Comparison of ENCODE assay signal across 10 mouse cellular contexts in genomic region chr9:69671199-69671598, GRCm38 (mm10).
DNase-seq lines count a peak whose midpoint lies in the region; ATAC-seq and TF ChIP-seq lines count a peak whose summit lies in the region.
"Had no signal": no experiment of that assay in that cellular context is flagged by ENCODE, and none has a peak within 500 bp of the region (broad histone marks: within the 10 kb centered on the region; RNA-seq: fewer than 3 reads in every experiment).

No protein-coding gene starts in this region.

- peaks cover 57% of the 10 kb centered on the region for H3K27me3 ChIP-seq in lung, embryonic 16.5 days (ENCODE audit: control insufficient read depth, insufficient read depth, low read depth, low read length)
- H3K27me3 ChIP-seq in limb, embryonic 10.5 days (ENCODE audit: low read depth, poor library complexity, severe bottlenecking), result peaks cover 87% of the 10 kb centered on the region
- H3K27me3 ChIP-seq in neural tube, embryonic 15.5 days (replicated peaks), result peaks cover 33% of the 10 kb centered on the region

- no peak for ATAC-seq in lung, embryonic 16.5 days (ENCODE audit: low read depth)
- ATAC-seq in neural tube, embryonic 15.5 days (ENCODE audit: low FRiP score), result no peak

- WGBS in lung, embryonic 16.5 days, result 2% methylated on average over 18 of the region's 18 CpGs
- 4% methylated on average over 18 of the region's 18 CpGs for WGBS in lung, adult 2 months
- WGBS in limb, embryonic 10.5 days, result 2% methylated on average over 18 of the region's 18 CpGs
- 1% methylated on average over 18 of the region's 18 CpGs for WGBS in neural tube, embryonic 15.5 days

- DNase-seq in cerebellum, postnatal 10 days, result peak; percentile 47 to 51
- DNase-seq in cerebellum, adult 11-12 months, result no peak
- no peak for DNase-seq in lung, adult 2 months
- DNase-seq in limb, embryonic 10.5 days (ENCODE audit: low spot score), result no peak
- DNase-seq in right cerebral cortex, postnatal 36 days (ENCODE audit: low spot score in 2 of 2), result no peak
- DNase-seq in adrenal gland, postnatal 14 days, result no peak
- DNase-seq: cerebellum, adult 2 months had no signal

- no peak for TF ChIP-seq POLR2A in lung, adult 2 months (IDR thresholded peaks at IDR 0.05; ENCODE audit: borderline replicate concordance, extremely low read depth, low read depth, low read length)

- H3K9me3 ChIP-seq in lung, embryonic 16.5 days (ENCODE audit: control insufficient read depth, low read length), result no peaks in the 10 kb centered on the region
- no peaks in the 10 kb centered on the region for H3K9me3 ChIP-seq in limb, embryonic 10.5 days (replicated peaks)
- H3K9me3 ChIP-seq in neural tube, embryonic 15.5 days (replicated peaks), result no peaks in the 10 kb centered on the region

- no peak overlapping the region for H3K27ac ChIP-seq in lung, embryonic 16.5 days (ENCODE audit: low read length)
- no peak overlapping the region for H3K27ac ChIP-seq in limb, embryonic 10.5 days
- no peak overlapping the region for H3K27ac ChIP-seq in neural tube, embryonic 15.5 days (replicated peaks)
- H3K27ac ChIP-seq: liver, embryonic 14.5 days had no signal

- peak overlapping the region; percentile 28; the same call in 1 of the 2 replicates for H3K4me3 ChIP-seq in lung, embryonic 16.5 days (ENCODE audit: low read length)
- no peak overlapping the region for H3K4me3 ChIP-seq in lung, adult 2 months (replicated peaks; ENCODE audit: extremely low read depth, low read depth, low read length)
- H3K4me3 ChIP-seq in limb, embryonic 10.5 days, result peak overlapping the region; percentile 41
- H3K4me3 ChIP-seq in neural tube, embryonic 15.5 days (replicated peaks), result peak overlapping the region; percentile 23

- no peaks in the 10 kb centered on the region for H3K36me3 ChIP-seq in lung, embryonic 16.5 days (ENCODE audit: control insufficient read depth, insufficient read depth, low read length)
- H3K36me3 ChIP-seq in limb, embryonic 10.5 days, result no peaks in the 10 kb centered on the region
- H3K36me3 ChIP-seq in neural tube, embryonic 15.5 days, result no peaks in the 10 kb centered on the region

- H3K4me2 ChIP-seq in lung, embryonic 16.5 days (ENCODE audit: low read depth, low read length), result peak overlapping the region; percentile 40
- H3K4me2 ChIP-seq in neural tube, embryonic 15.5 days, result peak overlapping the region; percentile 54

- TF ChIP-seq CTCF in lung, adult 2 months (IDR thresholded peaks at IDR 0.05; ENCODE audit: insufficient read depth, low read length), result no peak

- H3K4me1 ChIP-seq in lung, embryonic 16.5 days (replicated peaks; ENCODE audit: control insufficient read depth, insufficient read depth, low read length), result peaks cover 12% of the 10 kb centered on the region
- H3K4me1 ChIP-seq in lung, adult 2 months (ENCODE audit: control insufficient read depth, insufficient read depth, low read length), result no peaks in the 10 kb centered on the region
- peaks cover 34% of the 10 kb centered on the region for H3K4me1 ChIP-seq in limb, embryonic 10.5 days
- peaks cover 26% of the 10 kb centered on the region for H3K4me1 ChIP-seq in neural tube, embryonic 15.5 days

- H3K9ac ChIP-seq in lung, embryonic 16.5 days (ENCODE audit: low read length), result no peak overlapping the region
- no peak overlapping the region for H3K9ac ChIP-seq in neural tube, embryonic 15.5 days (replicated peaks)
- H3K9ac ChIP-seq: liver, embryonic 14.5 days had no signal

Comparison
In these comparisons a context has a peak if more than half of its experiments do, and no peak if none do; other contexts are left out.
1. DNase-seq: peak in cerebellum, postnatal 10 days (2 of 2); none in cerebellum, adult 11-12 months (single experiment), lung, adult 2 months (single experiment), limb, embryonic 10.5 days (single experiment), right cerebral cortex, postnatal 36 days (0 of 2) and adrenal gland, postnatal 14 days (single experiment).